Mouse (Mus musculus) Muller cell, postnatal 12 days (primary cell): ENCODE measurements at regions not wholly inside any gene's neighbourhood (a gene's known extent, or its start where the extent isn't known, plus 50 kb on each side); places are given as distances from the start of the nearest gene placed in this dataset.

Experiments
- DNase-seq: peaks from one replicate; pipeline ENCODE4 v3.0.0-alpha.2; 2015; ENCODE audit errors: inconsistent ontology term

- DNase-seq, result no peak
Measured at GRCm38 (mm10) chrX:10770575-10770974, 55.8 kb downstream of the Mid1ip1 start.

DNA sequence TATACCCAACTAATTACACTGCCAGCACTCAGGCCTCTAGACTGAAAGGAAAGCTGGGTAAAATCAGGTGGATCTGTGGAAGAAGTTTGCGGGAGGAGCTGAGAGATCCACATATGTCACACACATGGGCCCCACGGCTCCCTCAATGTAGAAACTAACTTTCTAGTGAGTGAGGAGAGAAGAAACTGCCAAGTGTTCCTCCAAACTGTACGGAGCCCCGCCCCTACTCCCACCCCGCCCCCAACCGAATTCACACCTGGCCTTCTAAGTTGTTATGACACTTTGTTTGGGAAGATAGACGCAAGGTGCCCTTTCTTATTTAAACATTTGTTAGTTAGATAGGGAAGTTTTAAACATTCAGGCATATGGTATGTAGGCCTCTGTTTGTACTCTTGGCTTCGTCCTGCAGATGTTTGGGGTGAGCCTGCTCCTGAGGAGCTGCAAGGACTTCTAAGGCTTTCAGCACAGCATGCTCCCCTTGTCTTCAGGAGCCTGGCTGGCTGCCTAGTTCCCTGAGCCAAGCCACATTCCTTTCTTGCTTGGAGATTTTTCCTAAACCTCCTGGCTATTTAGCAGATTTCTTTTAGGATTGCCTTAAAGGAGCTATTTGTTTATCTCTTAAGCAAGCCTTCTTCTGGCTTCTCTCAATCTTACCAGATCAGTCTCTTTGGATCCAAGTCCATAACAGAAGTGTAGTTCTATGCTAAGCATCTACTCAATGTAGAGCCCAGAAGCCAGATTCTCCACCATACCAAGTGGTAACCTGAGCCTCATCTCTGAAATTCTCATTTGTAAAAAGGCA, 61.1 kb downstream of the Mid1ip1 start:
- DNase-seq, result no peak

DNA sequence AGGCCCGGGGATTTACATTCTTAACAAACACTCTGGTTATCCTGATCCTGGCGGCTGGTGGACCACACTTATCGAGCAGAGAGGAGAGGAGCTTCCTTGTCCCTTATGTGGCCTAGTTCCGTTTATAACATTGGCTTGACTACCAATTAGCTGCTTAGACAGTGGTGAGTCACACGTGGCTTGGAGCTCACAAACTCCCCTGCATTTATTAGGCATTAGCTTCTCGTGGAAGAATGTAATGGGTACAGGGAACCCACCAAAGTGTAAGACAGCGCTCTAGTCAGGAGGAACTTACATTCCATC, 61.7 kb downstream of the Mid1ip1 start:
- peak; percentile 70 for DNase-seq

DNA sequence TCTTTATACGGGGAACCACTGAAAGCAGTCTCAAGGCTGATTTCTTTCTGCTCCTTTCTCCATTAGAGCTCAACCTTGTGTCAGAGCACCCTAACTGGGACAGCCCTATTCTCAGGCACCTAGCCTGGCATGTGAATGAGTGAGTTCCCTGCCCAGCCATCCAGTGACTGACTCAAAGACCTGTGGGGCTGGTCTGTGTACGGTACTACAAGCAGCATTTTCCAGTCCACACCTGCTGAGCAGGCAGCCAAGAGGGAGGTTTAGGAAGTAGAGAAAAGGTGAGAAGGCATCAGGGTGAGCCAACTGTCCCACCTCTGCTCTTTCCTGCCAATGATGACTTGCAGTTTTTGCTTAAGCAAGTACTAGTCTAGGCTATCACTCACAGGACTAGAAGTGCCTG, 63.2 kb downstream of the Mid1ip1 start:
- DNase-seq, result no peak

DNA sequence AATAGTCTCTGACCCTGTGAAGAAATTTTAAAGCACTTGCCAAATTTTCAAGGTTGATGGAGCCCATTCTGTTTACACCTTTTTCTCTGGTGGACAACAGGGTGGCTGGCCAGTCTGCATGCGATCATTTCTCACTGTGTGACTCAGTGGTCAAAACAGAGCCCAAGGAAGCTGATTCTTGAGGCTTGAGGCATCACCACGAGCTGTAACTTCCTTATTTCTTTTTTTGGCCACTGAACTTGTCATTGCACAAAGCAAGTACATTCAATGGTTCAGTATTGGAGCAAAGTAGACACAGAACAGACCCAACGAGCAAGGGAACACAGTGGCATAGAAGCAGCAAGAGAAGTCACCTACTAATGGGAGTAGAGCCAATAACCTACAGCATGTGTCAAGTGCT, 71.5 kb downstream of the Mid1ip1 start:
- peak; percentile 30 for DNase-seq

DNA sequence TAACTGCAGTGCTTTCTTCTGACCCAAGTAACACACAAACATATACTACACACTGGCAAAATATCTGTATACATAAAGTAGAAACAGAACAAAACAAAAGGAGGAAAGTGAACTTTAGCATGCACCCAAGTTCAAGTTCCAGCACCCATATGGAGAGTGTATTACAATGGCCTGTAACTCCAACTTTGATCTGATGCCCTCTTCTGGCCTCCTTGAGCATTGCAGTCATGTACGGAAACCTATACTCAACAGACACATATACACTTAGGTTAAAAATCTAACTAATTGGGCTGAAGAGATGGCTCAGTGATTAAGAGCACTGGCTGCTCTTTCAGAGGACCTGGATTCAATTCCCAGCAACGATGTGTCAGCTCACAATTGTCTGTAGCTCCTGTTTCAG, 72.2 kb downstream of the Mid1ip1 start:
- DNase-seq, result no peak

- DNase-seq, result no peak
Measured at GRCm38 (mm10) chrX:10820313-10820920, 105.6 kb downstream of the Mid1ip1 start.

DNA sequence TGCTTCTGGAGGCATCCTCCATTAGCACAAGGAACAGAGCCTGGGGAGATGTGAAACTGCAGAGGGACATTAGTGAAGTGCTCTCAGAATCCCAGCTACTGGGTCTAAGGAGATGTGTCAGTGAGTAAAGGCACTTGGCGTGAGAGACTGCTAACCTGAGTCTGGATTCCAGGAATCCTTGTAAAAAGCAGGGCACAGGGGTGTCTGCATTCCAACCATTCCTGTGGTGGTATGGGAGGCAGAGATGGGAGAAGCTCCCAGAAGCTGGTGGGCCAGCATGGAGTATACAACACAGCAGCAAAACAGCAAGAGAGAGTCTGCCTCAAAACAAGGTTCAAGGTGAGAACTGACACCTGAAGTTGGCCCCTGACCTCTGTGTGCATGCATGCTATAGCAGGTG, 118.9 kb downstream of the Mid1ip1 start:
- peak; percentile 61 for DNase-seq

DNA sequence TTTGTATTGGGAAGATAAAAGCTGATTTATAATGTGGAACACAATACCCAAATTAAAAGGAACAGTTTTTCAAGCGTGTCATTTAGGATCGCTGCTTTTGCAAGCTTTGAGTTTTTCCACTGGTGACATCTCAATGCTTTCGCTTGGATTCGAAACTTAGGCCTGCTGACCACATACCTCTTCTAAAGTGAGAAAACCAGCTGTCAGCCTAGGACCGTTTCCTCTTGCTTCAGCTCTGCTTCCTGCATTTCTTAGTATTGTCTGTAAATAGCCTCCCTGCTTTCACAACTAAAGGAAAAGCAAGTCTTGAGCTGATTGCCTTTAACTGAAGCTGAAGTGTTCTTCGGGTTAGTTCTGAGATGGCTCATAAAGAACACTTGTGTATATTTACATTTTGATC, 142.3 kb downstream of the Mid1ip1 start:
- no peak for DNase-seq

DNA sequence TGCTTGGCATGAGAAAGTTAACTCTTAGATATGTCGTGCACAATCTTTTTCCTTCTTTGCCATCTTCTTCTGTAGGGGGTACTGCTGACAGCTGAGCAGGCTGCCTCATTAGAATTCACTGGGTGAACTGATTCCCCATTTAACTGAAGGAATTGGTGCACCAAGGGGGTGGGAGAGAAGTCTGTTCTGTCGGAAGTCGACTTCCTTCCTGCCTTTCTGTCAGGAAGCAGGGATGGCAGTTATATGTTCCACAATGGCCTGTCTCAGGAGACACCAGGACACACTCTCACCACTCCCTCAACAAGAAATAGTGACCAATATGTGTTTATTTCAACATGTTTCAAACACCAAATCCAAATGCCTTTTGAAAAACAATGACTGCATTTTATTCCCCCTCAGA, 142.9 kb downstream of the Mid1ip1 start:
- no peak for DNase-seq

DNA sequence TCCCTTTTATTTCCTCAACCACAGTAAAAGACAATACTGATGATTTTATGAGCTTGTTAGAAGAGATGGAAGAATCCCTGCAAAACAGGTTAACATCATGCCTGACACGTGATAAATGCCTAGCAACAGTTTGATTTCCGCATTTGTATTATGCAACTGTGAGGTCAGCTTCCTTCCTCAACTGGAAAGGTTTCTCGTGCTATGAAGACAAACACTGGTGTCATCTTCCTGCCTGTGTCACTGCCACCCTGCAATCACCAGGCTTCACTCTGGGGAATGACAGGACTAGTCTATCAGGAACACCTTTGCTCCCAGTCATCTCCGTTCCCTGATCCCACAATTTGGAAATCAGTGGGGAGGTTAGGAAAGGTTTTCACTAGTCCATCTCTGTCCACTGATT, 156.8 kb downstream of the Mid1ip1 start:
- no peak for DNase-seq

DNA sequence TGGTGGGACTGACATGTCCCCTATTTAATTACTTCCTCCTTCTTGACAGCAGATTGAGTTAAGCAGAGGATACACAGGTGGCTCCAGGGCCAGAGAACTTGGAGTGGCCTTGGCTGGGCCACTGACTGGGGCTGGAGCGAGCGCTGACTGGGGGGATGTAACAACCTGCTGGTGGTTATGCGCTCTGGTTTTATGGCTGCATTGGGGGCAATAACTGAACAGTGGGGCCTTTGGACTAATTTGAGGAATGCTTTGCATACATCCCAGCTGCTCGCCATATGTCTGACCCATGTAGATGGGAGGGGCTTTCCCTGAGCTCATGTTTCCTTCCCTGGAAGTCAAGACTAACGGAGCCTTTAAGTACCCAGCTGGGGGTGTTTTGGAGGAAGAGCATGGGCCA, 163.0 kb downstream of the Mid1ip1 start:
- no peak for DNase-seq

DNA sequence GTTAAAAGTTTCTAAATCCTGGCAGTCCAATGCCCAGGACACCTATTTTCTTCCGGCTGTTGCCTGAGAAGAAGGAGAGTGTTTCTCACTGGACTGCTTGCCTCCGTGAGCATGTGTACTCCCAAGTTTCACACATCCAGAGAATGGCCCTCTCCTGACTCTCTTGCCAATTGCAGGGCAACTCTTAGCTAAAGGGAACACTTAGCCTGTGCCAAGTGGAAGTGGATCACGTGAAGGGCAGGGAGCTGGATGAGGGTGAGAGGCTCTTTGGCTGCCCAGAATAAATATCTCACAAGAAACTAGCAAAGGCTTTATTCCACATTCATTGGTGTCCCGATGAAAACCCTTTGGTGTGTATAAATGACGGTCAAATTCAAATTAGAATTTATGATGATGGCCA, 164.1 kb downstream of the Mid1ip1 start:
- DNase-seq, result no peak

DNA sequence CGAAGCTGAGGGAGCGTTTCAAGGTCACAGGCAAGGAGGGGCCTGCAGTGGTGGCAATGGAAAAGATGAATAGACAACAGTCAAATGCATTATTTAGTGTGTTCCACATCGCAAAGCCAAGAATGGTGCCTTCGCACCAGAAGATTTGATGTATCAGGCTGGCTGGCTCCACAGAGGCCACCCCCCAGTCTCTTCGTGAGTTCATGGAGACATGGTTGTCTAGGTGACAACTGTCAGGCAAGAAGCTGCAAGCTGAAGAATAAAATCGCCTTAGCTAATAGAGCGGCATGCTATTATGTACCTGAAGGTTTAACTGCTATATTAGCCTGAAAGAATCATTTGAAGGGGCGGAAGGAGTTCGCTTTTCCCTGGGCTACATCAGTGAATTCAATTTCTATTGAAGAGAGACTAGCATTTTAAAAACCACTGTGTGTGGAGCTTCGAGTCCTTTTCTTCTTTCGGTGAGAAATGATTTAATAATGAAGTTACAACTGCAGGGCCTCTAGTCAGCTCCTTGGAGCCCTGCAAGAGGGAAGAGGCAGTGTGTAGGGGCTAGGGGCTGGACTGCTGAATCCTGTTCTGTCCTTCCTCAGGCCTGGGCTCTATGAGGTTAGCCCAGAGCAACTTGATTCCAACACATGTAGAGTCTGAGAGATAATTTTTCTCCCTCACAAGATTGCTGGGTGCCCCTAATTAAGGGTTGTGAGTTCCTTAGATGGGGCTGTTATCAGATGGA, 169.1 kb downstream of the Mid1ip1 start:
- no peak for DNase-seq

- no peak for DNase-seq
Measured at GRCm38 (mm10) chrX:10892815-10893214, 178.0 kb downstream of the Mid1ip1 start.

GRCm38 (mm10) chrX:10896193-10896955, 181.6 kb downstream of the Mid1ip1 start:
- no peak for DNase-seq

DNA sequence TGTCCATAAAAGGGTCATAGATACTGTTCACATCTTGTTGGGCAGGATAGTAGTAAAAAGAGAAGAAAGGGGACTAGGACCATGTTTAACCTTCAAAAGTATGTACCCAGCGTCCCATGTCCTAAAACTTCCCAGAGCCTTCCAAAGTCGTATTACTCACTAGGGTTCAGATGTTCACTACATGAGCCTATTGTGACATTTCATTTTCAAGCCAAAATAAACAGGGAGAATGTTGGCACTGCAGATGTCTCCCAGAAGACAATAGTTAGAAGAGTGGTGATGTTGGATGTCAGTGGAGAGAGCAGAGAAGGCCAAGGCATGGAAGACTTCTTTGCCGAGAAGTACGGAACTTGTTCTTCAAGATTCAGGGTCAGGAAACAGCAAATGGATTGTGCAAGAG, 187.9 kb downstream of the Mid1ip1 start:
- DNase-seq, result peak; percentile 7

- DNase-seq, result no peak
Measured at GRCm38 (mm10) chrX:10904072-10904471, 189.3 kb downstream of the Mid1ip1 start.

DNA sequence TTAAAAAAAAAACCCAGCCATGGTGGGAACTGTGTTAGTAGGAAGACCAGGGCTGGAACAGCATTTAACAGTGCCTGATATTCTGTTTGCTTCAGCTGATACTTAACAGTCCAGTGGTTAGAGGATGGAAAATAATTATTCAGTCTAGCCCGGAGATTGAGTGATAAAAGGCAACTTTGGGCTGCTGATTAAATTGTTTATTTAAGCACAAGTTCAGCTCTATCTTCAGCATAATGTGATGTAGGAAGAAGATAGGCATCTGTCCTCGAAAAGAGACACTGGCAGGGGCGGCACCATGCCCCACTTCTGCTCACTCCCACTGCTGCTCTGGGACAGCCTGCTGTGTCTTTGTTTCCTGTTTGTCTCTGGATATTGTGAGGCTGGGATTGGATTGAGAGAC, 190.1 kb downstream of the Mid1ip1 start:
- no peak for DNase-seq

DNA sequence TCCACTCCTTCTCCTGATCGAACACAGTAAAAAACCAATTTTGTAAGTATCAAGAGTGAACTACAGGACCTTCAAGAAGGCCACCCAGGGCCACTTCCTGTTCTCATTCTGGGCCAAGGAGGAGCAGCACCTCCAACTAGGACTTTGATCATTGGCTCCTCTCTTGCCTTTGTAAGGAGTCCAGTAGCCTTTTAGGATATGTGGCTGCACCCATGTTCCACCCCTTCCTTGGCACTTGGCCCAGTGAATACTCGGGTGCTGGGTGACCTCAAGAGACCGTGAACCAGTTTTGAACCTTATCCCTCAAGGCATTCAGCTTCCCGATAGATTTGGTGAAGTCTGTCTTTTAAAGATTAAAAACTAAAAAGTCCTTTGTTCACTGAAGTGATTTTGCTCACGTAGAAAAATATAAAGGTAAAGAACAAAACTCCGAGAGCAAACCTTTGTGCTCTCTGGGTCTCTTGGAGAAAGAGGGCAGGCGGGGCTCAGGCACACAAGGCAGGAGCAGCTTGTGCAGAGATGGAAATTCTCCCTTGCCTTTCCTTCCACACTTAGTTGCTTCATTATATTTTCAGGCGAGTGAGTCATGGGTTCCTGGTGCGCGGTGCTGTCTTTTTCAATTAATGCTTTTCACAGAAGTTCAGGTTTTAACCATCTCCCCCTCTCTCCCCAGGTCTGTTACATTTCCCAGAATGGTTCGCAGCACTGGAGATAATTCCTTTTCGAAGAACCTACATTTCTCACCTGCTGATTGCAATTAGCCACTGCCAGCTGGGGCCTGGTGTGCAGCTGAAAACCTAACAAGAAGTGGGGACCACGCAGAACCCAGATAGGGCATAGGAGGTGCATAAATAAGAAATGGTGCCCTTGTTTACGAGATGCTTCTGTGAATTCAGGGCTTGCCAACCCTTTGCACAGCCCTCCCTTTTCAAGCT, 196.6 kb downstream of the Mid1ip1 start:
- DNase-seq, result peak; percentile 57
